Mouse (Mus musculus) adrenal gland, postnatal 36 days (tissue): ENCODE measurements around the gene Gpn3. TPM values are rescaled to one million over a fixed set of nuclear protein-coding genes. Genes with fewer than 3 reads are reported as not detected.
A peak's percentile ranks its signal among the peaks of the same experiment; 100 is the strongest.

Experiments used
- DNase-seq, 2 experiments: peaks; one replicate each; pipeline ENCODE4 v3.0.0; 2021; ENCODE audit warnings: mixed read lengths in 1 of 2
- long read RNA-seq, 2 experiments: library from polyadenylated mRNA; stranded (forward); transcript quantifications; one replicate each; pipeline ENCODE4 v2.0.0; 2021; ENCODE audit warnings: borderline sequencing depth in 2 of 2
- total RNA-seq, 2 experiments: library from RNA; stranded (reverse); gene quantifications; 2 replicates each; pipeline ENCODE4 v1.2.3; 2021

The Gpn3 gene
- total RNA-seq, result 10 to 100 TPM; 34.8 to 36.0 TPM
- long read RNA-seq, experiment 1, transcript Gpn3-201 (8 exons, 1,592 nt), result major isoform, 45 of 51 reads
- long read RNA-seq, experiment 1, partial matches to known transcripts, result 2 of 51 reads
- long read RNA-seq, experiment 1, other reads (novel, unspliced or antisense), result 3 of 51 reads
- long read RNA-seq, experiment 2, transcript Gpn3-201 (8 exons, 1,592 nt), result major isoform, 17 of 18 reads
- long read RNA-seq, experiment 2, partial matches to known transcripts, result 1 of 18 reads
- long read RNA-seq, experiment 2, other reads (novel, unspliced or antisense), result 0 of 18 reads

DNA sequence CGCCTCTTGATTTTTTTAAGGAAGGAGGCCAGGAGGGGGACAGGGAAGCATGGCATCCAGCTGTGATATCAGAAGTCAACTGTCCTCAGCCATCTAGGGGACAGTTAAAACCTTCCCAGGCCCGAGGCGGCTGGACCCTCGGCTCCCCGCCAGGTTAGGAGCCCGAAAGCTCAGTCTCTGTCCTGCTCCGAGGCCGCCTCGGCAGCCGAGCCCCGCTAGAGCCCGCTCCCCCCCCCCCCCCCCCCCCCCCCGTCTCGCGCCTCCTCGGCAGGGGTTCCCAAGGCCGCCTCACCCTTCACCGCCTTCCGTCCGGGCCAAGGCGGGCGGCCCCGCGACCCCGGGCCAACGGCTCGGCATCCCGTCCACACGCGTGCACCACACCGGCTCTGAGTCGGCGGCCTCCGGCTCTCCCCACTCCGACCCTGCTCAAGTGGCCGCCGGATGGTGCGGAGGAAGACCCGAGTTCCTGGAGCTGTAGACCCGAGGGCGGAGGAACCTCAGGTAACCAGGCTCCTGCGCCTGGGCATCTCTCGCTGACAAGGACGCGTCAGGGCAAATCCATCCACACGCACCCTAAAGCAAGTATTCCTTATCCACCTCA, at the start of gene Gpn3:
Gene Gpn3 (plus strand): TSS at position 286 of the 601 bp plus-strand sequence.
- no peak for DNase-seq

GRCm38 (mm10) chr5:122323523-122323922, 48.2 kb upstream of the Gpn3 start:
- no peak for DNase-seq

DNA sequence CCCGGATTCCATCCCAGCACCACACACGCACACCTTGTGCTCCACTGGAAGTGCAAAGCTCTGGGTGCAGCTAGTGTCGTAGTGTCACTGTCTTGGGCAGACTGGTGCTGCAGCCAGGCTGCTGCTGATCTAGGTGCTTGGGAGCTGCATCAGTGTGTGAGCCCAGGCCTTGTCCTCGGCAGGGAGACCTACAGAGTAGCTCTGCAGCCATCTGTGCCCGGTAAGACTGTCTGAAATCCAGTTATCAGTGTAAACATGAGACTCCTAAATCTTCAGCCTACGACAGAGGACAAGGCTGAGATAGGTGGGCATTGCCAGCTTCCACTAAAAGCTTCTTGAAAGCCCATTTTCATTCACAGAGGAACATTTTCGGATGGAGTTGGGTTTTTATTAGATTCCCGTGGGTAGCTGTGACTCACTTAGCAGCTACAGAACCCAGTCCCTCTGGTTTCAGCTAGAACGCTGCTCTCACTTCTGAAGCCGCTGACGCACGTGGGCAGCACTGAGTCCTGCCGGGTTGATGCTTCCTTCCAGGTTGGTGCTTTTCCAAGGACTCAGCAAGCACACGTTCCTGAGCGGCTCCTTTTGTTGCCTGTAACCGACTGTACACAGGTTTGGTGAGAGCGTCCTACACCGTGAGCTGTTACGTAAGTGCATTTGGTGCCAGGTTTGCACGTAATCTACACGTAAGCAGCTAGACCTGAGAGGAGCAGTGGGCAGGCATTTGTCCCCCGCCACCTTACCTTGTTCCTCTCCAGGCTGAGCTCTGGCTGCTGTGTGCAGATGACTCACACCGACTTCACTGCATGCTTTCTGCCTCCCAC, 46.9 kb upstream of the Gpn3 start:
- peak; percentile 70 to 78 for DNase-seq

DNA sequence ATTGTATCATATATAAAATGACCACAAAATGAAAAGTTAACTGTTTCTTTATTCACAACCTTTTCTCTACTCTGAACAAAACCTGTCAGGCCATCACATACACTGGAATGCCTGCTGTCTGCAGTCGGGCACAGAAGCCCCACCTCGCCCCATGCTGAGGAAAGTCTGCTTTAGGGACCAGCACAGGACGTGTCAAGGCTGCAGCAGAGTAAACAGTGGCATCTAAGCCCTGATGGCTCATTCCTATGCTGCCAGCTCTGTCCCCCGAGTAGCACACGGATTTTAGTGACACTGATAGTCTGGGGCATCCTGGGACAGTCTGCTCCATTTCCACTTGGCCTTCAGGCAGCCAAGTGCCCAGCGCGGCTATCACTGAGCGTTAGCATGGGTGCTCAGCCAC, 46.2 kb upstream of the Gpn3 start:
- DNase-seq, result no peak

DNA sequence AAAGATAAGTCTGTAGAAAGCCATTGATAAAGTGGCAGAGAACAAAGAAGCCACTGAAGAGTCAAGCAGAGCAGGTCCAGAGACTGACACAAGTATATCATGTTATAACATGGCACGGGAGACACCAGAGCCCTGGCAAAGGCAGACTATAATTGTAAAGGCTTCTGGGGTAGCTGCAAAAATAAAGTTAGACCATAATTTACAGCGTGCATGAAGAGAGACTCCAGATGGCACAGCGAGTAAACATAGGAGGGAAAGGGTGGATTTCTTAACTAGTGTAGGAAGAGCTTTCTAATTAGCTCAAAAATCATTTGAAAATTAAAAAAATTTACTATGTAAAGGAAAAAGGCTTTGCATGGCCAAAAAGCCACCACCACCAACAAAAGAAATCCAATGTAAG, 44.4 kb upstream of the Gpn3 start:
- DNase-seq, result no peak

DNA sequence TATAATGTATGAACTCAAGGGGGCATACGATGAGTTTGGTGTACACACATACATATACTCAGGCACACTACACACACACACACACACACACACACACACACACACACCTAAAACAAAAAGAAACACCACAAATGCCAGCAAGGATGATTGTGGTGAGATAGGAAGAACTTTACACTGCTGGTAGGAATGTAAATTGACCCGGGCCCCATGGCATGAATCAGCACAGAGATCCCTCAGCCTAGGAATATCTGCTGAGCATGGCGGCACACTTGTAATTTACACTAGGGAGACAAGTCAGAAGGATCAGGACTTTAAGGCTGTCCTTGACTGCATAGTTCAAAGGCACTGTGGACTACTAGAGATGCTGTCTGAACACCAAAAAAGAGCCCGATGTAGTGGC, 41.4 kb upstream of the Gpn3 start:
- no peak for DNase-seq

GRCm38 (mm10) chr5:122334682-122335081, 37.0 kb upstream of the Gpn3 start:
- peak in 1 of 2 experiments; percentile 37 for DNase-seq

GRCm38 (mm10) chr5:122336554-122337294, 35.0 kb upstream of the Gpn3 start:
- no peak for DNase-seq

DNA sequence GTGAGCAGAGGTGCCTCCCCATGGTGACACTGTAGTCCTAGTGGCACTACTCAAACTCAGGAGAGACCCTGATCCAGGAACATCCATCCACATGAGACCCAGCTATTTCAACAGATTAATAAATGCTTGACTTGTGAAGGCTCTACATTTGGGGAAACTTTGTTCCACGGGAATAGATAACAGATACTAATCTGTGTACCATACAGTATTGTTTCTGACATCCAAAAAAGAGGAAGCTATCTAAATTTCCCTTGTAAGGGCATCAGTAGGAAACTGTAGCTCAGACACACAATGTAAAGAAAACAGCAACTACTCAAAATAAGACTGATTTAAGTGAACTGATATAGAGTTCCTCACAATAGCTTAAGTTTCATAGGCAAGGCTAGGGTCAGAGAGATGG, 28.8 kb upstream of the Gpn3 start:
- DNase-seq, result no peak

GRCm38 (mm10) chr5:122343768-122344167, 27.9 kb upstream of the Gpn3 start:
- DNase-seq, result no peak

DNA sequence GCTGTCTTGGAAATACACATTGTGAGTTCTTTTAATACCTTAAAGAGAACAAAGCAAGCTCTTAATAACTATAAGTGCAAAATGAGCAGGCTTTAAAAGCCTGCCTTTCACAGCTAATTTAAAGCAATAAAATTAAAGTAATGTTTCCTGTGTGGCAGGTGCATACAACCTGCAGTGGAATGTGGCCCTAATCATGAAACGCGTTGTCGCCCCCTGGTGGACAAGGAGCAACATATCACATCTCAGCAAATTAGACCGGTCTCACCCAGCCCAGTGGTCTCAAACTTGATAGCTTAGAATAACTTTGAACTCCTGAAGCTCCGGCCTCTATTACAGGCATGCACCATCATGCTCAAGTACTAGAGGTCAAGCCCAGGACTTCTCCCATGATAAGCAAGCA, 27.4 kb upstream of the Gpn3 start:
- DNase-seq, result peak; percentile 75 to 83

DNA sequence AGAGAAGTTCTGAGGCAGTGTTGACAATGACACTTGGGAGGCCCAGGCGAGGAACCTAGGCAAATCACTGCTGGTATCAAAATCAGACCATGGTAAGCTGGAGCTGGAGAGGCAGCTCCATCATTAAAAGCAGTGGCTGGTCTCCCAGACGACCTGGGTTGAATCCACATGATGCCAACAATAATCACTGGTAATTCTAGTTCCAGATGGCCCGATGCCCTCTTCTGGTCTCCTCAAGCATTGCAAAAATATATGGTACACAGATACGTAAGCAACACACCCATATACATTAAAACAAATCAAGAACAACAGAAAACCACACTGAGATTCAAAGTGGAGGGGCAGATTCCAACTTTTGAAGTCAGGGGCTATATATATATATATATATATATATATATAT, 25.9 kb upstream of the Gpn3 start:
- DNase-seq, result no peak

GRCm38 (mm10) chr5:122353807-122354491, 17.7 kb upstream of the Gpn3 start, which contains the start of the genes Rad9b and Vps29:
Gene Rad9b (minus strand): TSS chr5:122354233.
Gene Vps29 (plus strand): TSS chr5:122354369.
- DNase-seq, result peak; percentile 98

GRCm38 (mm10) chr5:122354492-122355067, 17.1 kb upstream of the Gpn3 start:
- DNase-seq, result no peak

DNA sequence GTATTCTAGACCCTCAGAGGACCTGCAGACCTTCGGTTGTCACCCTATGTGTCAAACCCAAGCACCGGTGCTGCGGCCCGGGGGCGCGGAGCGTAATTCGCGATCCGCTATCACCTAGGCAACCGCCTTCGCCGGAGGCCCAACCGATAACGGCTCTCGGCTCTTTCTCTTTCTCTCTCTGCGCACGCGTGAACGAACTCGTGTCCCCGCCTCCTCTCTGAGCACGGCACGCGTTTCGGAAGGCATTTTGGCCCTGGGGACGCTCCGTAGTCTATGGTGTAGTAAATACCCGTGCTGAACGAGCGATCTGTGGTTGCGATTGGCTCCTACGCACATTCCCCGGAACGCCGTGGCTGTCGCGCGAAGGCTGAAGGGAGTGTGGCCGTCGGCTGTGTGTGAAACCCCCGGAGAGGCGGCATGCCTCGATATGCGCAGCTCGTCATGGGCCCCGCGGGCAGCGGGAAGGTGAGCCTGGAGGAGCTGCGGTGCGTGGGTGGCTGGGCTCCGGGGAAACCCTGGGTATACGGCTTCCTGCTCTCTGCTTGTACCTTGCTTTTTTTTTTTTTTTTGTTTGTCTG, 605 bp downstream of the Gpn3 start, which contains the start of gene Fam216a:
Gene Fam216a (minus strand): TSS at position 173 of the 578 bp plus-strand sequence.
- peak; percentile 99 to 100 for DNase-seq

DNA sequence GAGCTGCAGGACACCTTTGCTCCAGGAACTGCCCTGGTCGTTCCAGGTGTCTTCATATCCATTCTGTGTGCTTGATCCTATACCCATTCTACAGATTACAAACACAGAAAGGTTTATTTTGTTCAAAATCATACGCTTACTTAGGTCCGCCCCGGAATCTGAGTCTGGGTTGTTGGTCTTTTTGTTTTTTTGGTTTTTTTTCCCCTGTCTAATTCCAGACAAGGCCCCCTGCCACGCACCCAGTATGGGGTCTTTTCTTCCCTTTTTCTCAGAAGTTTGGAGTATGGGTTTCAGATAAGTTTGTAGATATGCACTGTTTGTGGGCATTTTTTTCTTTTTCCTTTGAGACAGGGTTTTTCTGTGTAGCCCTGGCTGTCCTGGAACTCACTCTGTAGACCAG, 1.2 kb downstream of the Gpn3 start:
- no peak for DNase-seq

DNA sequence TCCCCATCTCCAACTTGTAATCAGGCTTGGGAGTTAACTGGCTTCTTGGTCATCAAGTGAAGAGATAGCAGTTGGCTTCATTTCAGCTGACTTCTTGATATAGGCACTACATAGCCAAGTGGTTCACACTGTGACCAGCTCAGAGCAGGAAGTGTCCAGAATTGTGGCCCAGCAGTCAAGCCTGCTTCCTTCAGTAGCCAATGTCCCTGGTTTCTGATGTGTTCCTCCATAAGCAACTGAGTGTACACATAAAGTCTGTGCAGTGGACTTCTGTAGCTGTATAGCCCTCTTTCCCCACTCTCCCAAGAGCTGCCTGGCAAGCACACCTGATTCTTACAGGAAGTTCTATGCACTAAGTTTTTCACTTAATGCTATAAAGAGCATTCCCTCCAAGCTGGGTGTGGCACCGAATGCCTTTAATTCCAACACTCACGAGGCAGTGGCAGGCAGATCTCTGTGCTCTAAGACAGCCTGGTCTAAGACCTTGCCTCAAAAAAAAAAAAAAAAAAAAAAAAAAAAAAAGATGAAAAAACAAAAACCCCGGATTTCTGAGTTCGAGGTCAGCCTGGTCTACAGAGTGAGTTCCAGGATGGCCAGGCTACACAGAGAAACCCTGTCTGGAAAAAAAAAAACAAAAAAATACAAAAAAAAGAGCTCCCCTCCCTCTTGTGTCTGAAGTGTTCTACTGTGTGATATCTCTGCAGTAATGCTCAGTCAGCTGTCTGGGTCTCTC, 5.6 kb downstream of the Gpn3 start:
- DNase-seq, result no peak

- no peak for DNase-seq
These were observed 6.5 kb downstream of the Gpn3 start for GRCm38 (mm10) chr5:122378171-122378570.

DNA sequence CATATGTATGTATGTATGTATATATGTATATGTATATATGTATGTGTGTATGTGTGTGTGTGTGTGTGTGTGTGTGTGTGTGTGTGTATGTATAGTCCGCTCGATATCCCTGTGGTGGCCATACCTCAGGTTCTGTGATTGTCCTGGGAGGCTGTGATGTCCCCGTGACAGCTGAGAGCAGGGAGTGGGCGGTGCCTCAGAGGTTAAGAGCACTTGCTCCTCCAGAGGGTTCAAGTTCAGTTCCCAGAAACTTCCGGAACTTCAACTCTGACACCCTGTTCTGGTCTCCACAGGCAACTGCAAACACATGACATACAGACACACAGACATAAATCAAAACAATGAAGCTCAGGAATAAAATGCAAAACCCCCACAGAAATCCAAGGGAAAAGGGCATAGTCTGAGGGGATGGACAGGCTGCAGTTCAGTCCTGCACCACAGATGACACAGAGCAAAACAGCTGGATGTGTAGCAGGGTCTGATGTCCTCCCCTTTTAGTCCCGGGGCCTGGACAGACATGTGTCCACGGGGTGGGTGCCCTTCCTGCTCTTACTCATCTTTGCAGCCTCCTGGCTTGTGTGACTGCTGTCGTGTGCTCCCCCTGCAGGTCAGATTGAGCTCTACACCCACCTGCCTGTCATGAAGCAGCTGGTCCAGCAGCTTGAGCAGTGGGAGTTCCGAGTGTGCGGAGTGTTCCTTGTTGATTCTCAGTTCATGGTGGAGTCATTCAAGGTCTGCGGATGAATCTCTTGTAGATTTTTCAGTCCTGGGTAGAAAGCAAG, 7.9 kb downstream of the Gpn3 start:
- peak; percentile 79 to 87 for DNase-seq
